Mouse (Mus musculus) spleen, adult 12 weeks (tissue): Measurements from ENCODE around the gene 2810408A11Rik.
"Not testable (repeated sequence)": the region's sequence is repeated elsewhere in the genome, so short reads cannot be mapped to it uniquely, and the experiment has no call there.

ENCODE experiments used
- DNase-seq: peaks from one replicate; pipeline ENCODE4 v3.0.0; 2022; ENCODE audit warnings: low spot score

2810408A11Rik gene

GRCm38 (mm10) chr11:69930967-69931537 is 30.3 kb upstream of the 2810408A11Rik start:
- DNase-seq, result no peak

GRCm38 (mm10) chr11:69930176-69930575 is 29.4 kb upstream of the 2810408A11Rik start:
- DNase-seq, result not testable (repeated sequence)

- no peak for DNase-seq
These were observed 28.9 kb upstream of the 2810408A11Rik start for GRCm38 (mm10) chr11:69929712-69930111.

GRCm38 (mm10) chr11:69927501-69927900 is 26.7 kb upstream of the 2810408A11Rik start:
- DNase-seq, result no peak

GRCm38 (mm10) chr11:69922796-69923195 is 22.0 kb upstream of the 2810408A11Rik start:
- no peak for DNase-seq

GRCm38 (mm10) chr11:69922012-69922756 is 21.4 kb upstream of the 2810408A11Rik start:
- no peak for DNase-seq

- peak; percentile 100 for DNase-seq
These were observed 20.6 kb upstream of the 2810408A11Rik start, which contains the start of gene Eif5a for GRCm38 (mm10) chr11:69921114-69922011. Eif5a (minus strand) TSS chr11:69921958.

- no peak for DNase-seq
These were observed 19.7 kb upstream of the 2810408A11Rik start for GRCm38 (mm10) chr11:69920266-69921031.

GRCm38 (mm10) chr11:69919661-69920265 is 19.0 kb upstream of the 2810408A11Rik start:
- peak; percentile 82 for DNase-seq

- no peak for DNase-seq
These were observed 18.3 kb upstream of the 2810408A11Rik start for GRCm38 (mm10) chr11:69919053-69919452.

- DNase-seq, result no peak
These were observed 17.3 kb upstream of the 2810408A11Rik start for GRCm38 (mm10) chr11:69918118-69918517.

- DNase-seq, result no peak
These were observed 16.7 kb upstream of the 2810408A11Rik start for GRCm38 (mm10) chr11:69917379-69917948.

GRCm38 (mm10) chr11:69916652-69917378 is 16.0 kb upstream of the 2810408A11Rik start:
- DNase-seq, result not testable (repeated sequence)

GRCm38 (mm10) chr11:69915667-69916627 is 15.2 kb upstream of the 2810408A11Rik start:
- peak; percentile 59 for DNase-seq

- no peak for DNase-seq
These were observed 14.2 kb upstream of the 2810408A11Rik start for GRCm38 (mm10) chr11:69914917-69915430.

GRCm38 (mm10) chr11:69914372-69914764 is 13.6 kb upstream of the 2810408A11Rik start:
- no peak for DNase-seq

GRCm38 (mm10) chr11:69913554-69914371 is 13.0 kb upstream of the 2810408A11Rik start, which contains the start of gene Gps2:
Gps2 (plus strand) TSS chr11:69913888.
- DNase-seq, result peak; percentile 85
